Mouse (Mus musculus) midbrain, embryonic 12.5 days (tissue): ENCODE results near the gene Vcam1. TPM values are rescaled to one million over a fixed set of nuclear protein-coding genes. Genes with fewer than 3 reads are reported as not detected.

Experiments used
- ATAC-seq: fragments of 200-750 bp; cut with Nextera tagmentation; 2 replicates; pipeline ENCODE4 v1.8.0; 2017; ENCODE audit warnings: low read depth, moderate TSS enrichment, moderate library complexity; ENCODE audit not compliant: low FRiP score
- H3K27ac ChIP-seq: fragments of 300-500 bp; sonication (generic); replicated peaks from 2 replicates; pipeline ENCODE4 v1.5.1; 2016; ENCODE audit warnings: mild to moderate bottlenecking
- H3K27me3 ChIP-seq: fragments of 300-500 bp; sonication (generic); 2 replicates; pipeline ENCODE4 v1.6.1; 2016; ENCODE audit warnings: mild to moderate bottlenecking
- H3K36me3 ChIP-seq: fragments of 300-500 bp; sonication (generic); 2 replicates; pipeline ENCODE4 v1.6.1; 2016
- H3K4me1 ChIP-seq: fragments of 300-500 bp; sonication (generic); 2 replicates; pipeline ENCODE4 v1.6.1; 2016
- H3K4me2 ChIP-seq: fragments of 300-500 bp; sonication (generic); replicated peaks from 2 replicates; pipeline ENCODE4 v1.6.1; 2016; ENCODE audit warnings: mild to moderate bottlenecking, moderate library complexity
- H3K4me3 ChIP-seq: fragments of 300-500 bp; sonication (generic); 2 replicates; pipeline ENCODE4 v1.5.1; 2016; ENCODE audit warnings: mild to moderate bottlenecking
- H3K9ac ChIP-seq: fragments of 300-500 bp; sonication (generic); replicated peaks from 2 replicates; pipeline ENCODE4 v1.6.1; 2016; ENCODE audit warnings: mild to moderate bottlenecking, moderate library complexity
- H3K9me3 ChIP-seq: fragments of 300-500 bp; sonication (generic); 2 replicates; pipeline ENCODE4 v1.6.1; 2016; ENCODE audit warnings: mild to moderate bottlenecking
- WGBS: fragments of 180-500 bp; shearing (Covaris S2); methylation state at CpG from one replicate; pipeline ENCODE4 v1.1.7; 2016; 5-methylcytosine and 5-hydroxymethylcytosine counted together
- polyA plus RNA-seq: library from polyadenylated mRNA; unstranded; fragments of >200 nt; fragmentation: Nextera tagmentation; extraction: Ambion mirVana; gene quantifications from 2 replicates; pipeline ENCODE4 v1.2.1, GENCODE M21; 2016

The Vcam1 gene
- polyA plus RNA-seq, 1 experiment from 2014 or later: 53.7 TPM

DNA sequence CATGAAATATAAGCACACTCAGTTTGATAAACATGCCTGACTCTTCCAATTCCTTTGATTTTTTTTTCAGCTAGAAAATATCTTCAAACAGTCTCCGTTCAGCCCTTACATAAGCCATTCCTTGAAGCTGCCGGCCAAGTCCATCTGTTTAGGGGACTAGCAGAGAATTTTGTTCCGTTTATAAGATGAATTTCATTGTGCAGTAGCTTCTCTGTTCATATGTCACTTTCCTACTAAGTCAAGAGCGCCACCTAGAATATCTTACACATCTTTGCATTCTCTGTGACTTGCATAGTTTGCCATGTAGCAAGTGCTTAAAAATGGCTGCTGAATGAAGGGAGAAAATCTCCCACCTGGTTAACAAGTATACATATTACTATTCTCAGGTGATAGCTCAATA lies 51.0 kb downstream of the Vcam1 start:
- H3K27me3 ChIP-seq: no peaks in the 10 kb centered on the region
- H3K4me1 ChIP-seq: no peaks in the 10 kb centered on the region
- no peaks in the 10 kb centered on the region for H3K9me3 ChIP-seq
- WGBS: 75% methylated on average over 4 of the region's 4 CpGs
- no peak overlapping the region for H3K27ac ChIP-seq
- no peak overlapping the region for H3K4me2 ChIP-seq
- no peak overlapping the region for H3K4me3 ChIP-seq
- no peak overlapping the region for H3K9ac ChIP-seq
- no peaks in the 10 kb centered on the region for H3K36me3 ChIP-seq
- ATAC-seq: no peak

DNA sequence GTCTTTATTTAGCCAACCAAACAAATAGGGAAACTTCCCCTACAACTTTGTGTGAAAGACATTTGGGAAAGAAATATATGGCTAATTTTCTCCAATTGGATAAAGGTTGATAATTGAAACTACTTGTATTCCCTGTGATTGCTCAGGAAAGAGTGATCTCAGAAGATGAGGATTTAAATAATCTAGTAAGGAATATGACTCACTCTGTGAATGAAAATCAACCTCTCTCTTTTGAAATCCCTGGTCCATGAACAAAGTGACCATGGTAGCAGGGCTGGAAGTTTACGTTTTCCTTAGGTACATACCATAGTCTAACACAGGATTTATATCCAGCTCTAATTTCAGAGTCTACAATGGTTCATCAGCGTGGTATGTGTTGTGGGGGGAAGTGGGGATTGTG lies 52.7 kb downstream of the Vcam1 start:
- no peak for ATAC-seq
- H3K4me3 ChIP-seq: no peak overlapping the region
- H3K27ac ChIP-seq: no peak overlapping the region
- H3K4me1 ChIP-seq: no peaks in the 10 kb centered on the region
- H3K9ac ChIP-seq: no peak overlapping the region
- H3K9me3 ChIP-seq: no peaks in the 10 kb centered on the region
- 86% methylated on average over 2 of the region's 2 CpGs for WGBS
- H3K4me2 ChIP-seq: no peak overlapping the region
- H3K36me3 ChIP-seq: no peaks in the 10 kb centered on the region
- H3K27me3 ChIP-seq: no peaks in the 10 kb centered on the region

DNA sequence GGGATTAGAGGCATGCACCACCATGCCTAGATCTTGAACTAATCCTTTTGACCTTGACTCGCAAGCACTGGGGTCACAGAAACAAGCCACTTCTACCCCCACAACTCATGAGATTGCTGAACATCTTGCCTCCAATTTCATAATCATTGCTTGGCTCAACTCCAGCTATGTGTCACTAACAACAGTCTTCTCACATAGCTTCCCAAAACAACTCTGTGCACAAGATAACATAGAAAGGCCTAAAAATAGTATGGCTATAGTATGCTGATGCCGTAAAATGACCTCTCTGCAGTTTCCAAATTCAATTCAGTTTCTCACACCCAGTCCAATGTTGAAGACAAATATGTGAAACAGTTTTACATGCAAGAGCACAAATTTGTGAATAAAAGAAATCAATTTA lies 56.9 kb downstream of the Vcam1 start:
- 79% methylated on average over 2 of the region's 2 CpGs for WGBS
- Histone ChIP-seq H3K27ac (no peak overlapping the region), H3K4me3 (no peak overlapping the region), H3K4me2 (no peak overlapping the region), H3K4me1 (no peaks in the 10 kb centered on the region), H3K9ac (no peak overlapping the region), H3K36me3 (no peaks in the 10 kb centered on the region), H3K27me3 (no peaks in the 10 kb centered on the region), H3K9me3 (no peaks in the 10 kb centered on the region)
- no peak for ATAC-seq

DNA sequence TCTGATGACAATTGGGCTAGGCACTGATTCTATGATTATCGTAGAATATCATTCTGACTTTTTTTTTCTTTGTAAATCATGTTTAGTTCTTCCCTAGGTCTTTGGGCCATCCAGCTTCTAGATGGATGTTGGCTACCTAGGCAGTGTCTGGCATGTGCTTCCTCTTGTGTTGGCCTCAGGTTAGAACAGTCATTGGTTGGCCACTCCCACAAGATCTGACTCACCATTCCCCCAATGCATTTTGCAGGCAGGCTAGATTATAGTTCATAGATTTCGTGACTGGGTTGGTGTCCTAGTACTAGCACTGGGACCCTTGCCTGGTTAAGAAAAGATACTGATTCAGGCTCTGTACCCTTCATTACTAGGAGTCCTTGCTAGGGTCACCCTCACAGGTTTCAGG lies 67.3 kb downstream of the Vcam1 start:
- no peak for ATAC-seq
- Histone ChIP-seq H3K9me3 (no peaks in the 10 kb centered on the region), H3K4me1 (no peaks in the 10 kb centered on the region)

DNA sequence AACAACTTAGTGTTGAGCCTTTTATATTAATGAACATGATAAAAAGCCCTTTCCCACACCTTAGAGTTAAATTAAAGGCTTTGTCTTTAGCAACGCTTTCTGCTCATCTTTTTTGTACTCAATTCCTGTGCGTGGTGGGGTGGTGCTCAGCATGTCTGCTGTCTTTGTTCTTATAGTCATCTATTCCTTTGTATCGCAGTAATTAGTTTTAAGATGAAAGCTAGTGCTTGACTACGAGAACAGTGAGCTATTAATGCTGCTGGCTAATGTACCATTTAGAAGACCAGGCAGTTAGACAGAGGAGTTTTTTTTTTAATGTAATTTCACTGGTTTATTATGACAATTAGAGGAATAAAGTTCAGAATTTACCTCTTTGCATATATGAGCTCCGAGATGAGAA lies 69.2 kb downstream of the Vcam1 start:
- Histone ChIP-seq H3K4me3 (no peak overlapping the region), H3K4me1 (no peaks in the 10 kb centered on the region), H3K36me3 (no peaks in the 10 kb centered on the region), H3K27ac (no peak overlapping the region), H3K27me3 (no peaks in the 10 kb centered on the region), H3K9ac (no peak overlapping the region), H3K4me2 (no peak overlapping the region), H3K9me3 (no peaks in the 10 kb centered on the region)
- no peak for ATAC-seq
- WGBS: 70% methylated on average over 5 of the region's 5 CpGs

More for the DNA sequence above, 67.3 kb downstream of the Vcam1 start:
- Histone ChIP-seq H3K27me3 (no peaks in the 10 kb centered on the region), H3K27ac (no peak overlapping the region), H3K4me3 (no peak overlapping the region), H3K9ac (no peak overlapping the region), H3K4me2 (no peak overlapping the region), H3K36me3 (no peaks in the 10 kb centered on the region)
- 93% methylated on average over 2 of the region's 2 CpGs for WGBS

Other genes with a start within 250 kb of the Vcam1 start
- gene Dph5, start 241.9 kb downstream of the Vcam1 start, polyA plus RNA-seq: 26.5 and 26.8 TPM in 2 replicates
- 16.8 and 23.5 TPM in 2 replicates for gene Slc30a7, start 122.3 kb downstream of the Vcam1 start, polyA plus RNA-seq
- 24.8 and 25.7 TPM in 2 replicates for gene Extl2, start 122.2 kb downstream of the Vcam1 start, polyA plus RNA-seq
- 0.43 and 0.80 TPM in 2 replicates for gene Gpr88, start 123.8 kb upstream of the Vcam1 start, polyA plus RNA-seq